ENCODE assay signal across 9 mouse cellular contexts in genomic region chr1:191254448-191254847, GRCm38 (mm10). TPM values are rescaled to one million over a fixed set of nuclear protein-coding genes. Genes with fewer than 3 reads are reported as not detected.
DNase-seq lines count a peak whose midpoint lies in the region; ATAC-seq and TF ChIP-seq lines count a peak whose summit lies in the region.
"Had no signal": no experiment of that assay in that cellular context is flagged by ENCODE, and none has a peak within 500 bp of the region (broad histone marks: within the 10 kb centered on the region; RNA-seq: fewer than 3 reads in every experiment).

No protein-coding gene starts in this region.

- H3K9ac ChIP-seq in forebrain, postnatal 0 days = no peak overlapping the region
- H3K9ac ChIP-seq in forebrain, embryonic 16.5 days (replicated peaks; ENCODE audit: low read depth, low read length) = no peak overlapping the region
- H3K9ac ChIP-seq in lung, postnatal 0 days (replicated peaks; ENCODE audit: low read depth) = no peak overlapping the region

- CTCF ChIA-PET in Patski (lab: Charles Lee) = interaction anchor here (1.5 to 2.0 kb wide), 2 partner anchors 13 to 19 kb away, joined by 3 to 4 read pairs; no protein-coding TSS in a partner anchor

- no peaks in the 10 kb centered on the region for H3K4me1 ChIP-seq in forebrain, postnatal 0 days (ENCODE audit: insufficient read depth)
- H3K4me1 ChIP-seq in forebrain, embryonic 16.5 days (replicated peaks; ENCODE audit: control insufficient read depth, insufficient read depth, low read length) = no peaks in the 10 kb centered on the region
- no peaks in the 10 kb centered on the region for H3K4me1 ChIP-seq in kidney, adult 2 months (ENCODE audit: control insufficient read depth, insufficient read depth, low read length)
- H3K4me1 ChIP-seq in lung, postnatal 0 days (ENCODE audit: insufficient read depth, low read depth, low read length) = peaks cover 10% of the 10 kb centered on the region; the same call in 1 of the 2 replicates

- no peak overlapping the region for H3K27ac ChIP-seq in forebrain, postnatal 0 days (ENCODE audit: low read depth, low read length)
- no peak overlapping the region for H3K27ac ChIP-seq in forebrain, embryonic 16.5 days (ENCODE audit: low read length)
- H3K27ac ChIP-seq in kidney, adult 2 months (ENCODE audit: insufficient read depth, low read depth, low read length) = no peak overlapping the region
- no peak overlapping the region for H3K27ac ChIP-seq in lung, postnatal 0 days (ENCODE audit: low read length)

- peak; percentile 26; the same call in 1 of the 2 replicates for TF ChIP-seq EP300 in lung, postnatal 0 days (IDR thresholded peaks at IDR 0.05)

- H3K4me2 ChIP-seq in forebrain, postnatal 0 days (ENCODE audit: low read depth) = no peak overlapping the region
- H3K4me2 ChIP-seq in forebrain, embryonic 16.5 days (ENCODE audit: low read length) = no peak overlapping the region
- no peak overlapping the region for H3K4me2 ChIP-seq in lung, postnatal 0 days (replicated peaks; ENCODE audit: low read depth, low read length)

- H3K36me3 ChIP-seq in forebrain, postnatal 0 days (ENCODE audit: insufficient read depth) = no peaks in the 10 kb centered on the region
- H3K36me3 ChIP-seq in forebrain, embryonic 16.5 days (ENCODE audit: control insufficient read depth, insufficient read depth) = no peaks in the 10 kb centered on the region
- no peaks in the 10 kb centered on the region for H3K36me3 ChIP-seq in kidney, adult 2 months (ENCODE audit: control insufficient read depth, insufficient read depth, low read length)
- no peaks in the 10 kb centered on the region for H3K36me3 ChIP-seq in lung, postnatal 0 days (ENCODE audit: insufficient read depth, low read length)

- WGBS in forebrain, postnatal 0 days = 77% methylated on average over 5 of the region's 5 CpGs
- WGBS in forebrain, embryonic 16.5 days = 80% methylated on average over 5 of the region's 5 CpGs
- 41% methylated on average over 5 of the region's 5 CpGs for WGBS in kidney, adult 2 months
- 18% methylated on average over 5 of the region's 5 CpGs for WGBS in lung, postnatal 0 days

- no peak for TF ChIP-seq POLR2A in kidney, adult 2 months (IDR thresholded peaks at IDR 0.05; ENCODE audit: low read depth, low read length)

- no peak for TF ChIP-seq CTCF in forebrain, postnatal 0 days (IDR thresholded peaks at IDR 0.05; ENCODE audit: low read depth)
- TF ChIP-seq CTCF in Patski (IDR thresholded peaks at IDR 0.05) = no peak
- TF ChIP-seq CTCF in kidney, adult 2 months (conservative IDR thresholded peaks at IDR 0.05; ENCODE audit: insufficient read depth, insufficient read length, low read depth, low read length) = no peak; the same call in 1 of the 2 replicates
- TF ChIP-seq CTCF in lung, postnatal 0 days (IDR thresholded peaks at IDR 0.05) = peak; percentile 34; the same call in 1 of the 2 replicates

- H3K4me3 ChIP-seq in forebrain, postnatal 0 days (ENCODE audit: low read depth, low read length) = no peak overlapping the region
- no peak overlapping the region for H3K4me3 ChIP-seq in forebrain, embryonic 16.5 days (replicated peaks; ENCODE audit: low read length)
- no peak overlapping the region for H3K4me3 ChIP-seq in kidney, adult 2 months (ENCODE audit: insufficient read depth, low read depth, low read length)
- H3K4me3 ChIP-seq in lung, postnatal 0 days (ENCODE audit: low read depth, low read length) = no peak overlapping the region

- POLR2A ChIA-PET in Patski (lab: Charles Lee) = no interaction called here

- H3K9me3 ChIP-seq in forebrain, postnatal 0 days (ENCODE audit: low read length) = no peaks in the 10 kb centered on the region
- no peaks in the 10 kb centered on the region for H3K9me3 ChIP-seq in forebrain, embryonic 16.5 days (ENCODE audit: control insufficient read depth, low read length)
- no peaks in the 10 kb centered on the region for H3K9me3 ChIP-seq in lung, postnatal 0 days (ENCODE audit: low read length)

- H3K27me3 ChIP-seq in forebrain, postnatal 0 days (ENCODE audit: insufficient read depth, low read length) = no peaks in the 10 kb centered on the region
- no peaks in the 10 kb centered on the region for H3K27me3 ChIP-seq in forebrain, embryonic 16.5 days (replicated peaks; ENCODE audit: control insufficient read depth, insufficient read depth, low read length)
- no peaks in the 10 kb centered on the region for H3K27me3 ChIP-seq in Patski
- no peaks in the 10 kb centered on the region for H3K27me3 ChIP-seq in kidney, adult 2 months (replicated peaks; ENCODE audit: control insufficient read depth, insufficient read depth, low read length)
- no peaks in the 10 kb centered on the region for H3K27me3 ChIP-seq in lung, postnatal 0 days (replicated peaks; ENCODE audit: insufficient read depth, low read length)
- H3K27me3 ChIP-seq: CH12.LX had no signal

- ATAC-seq in forebrain, postnatal 0 days = peak; percentile 38; the same call in 1 of the 2 replicates
- no peak for ATAC-seq in forebrain, embryonic 16.5 days
- peak; percentile 28 for ATAC-seq in Patski
- peak; percentile 94 for ATAC-seq in lung, postnatal 0 days

- DNase-seq in forebrain, postnatal 0 days = no peak
- DNase-seq in Patski (ENCODE audit: low read depth, low spot score) = no peak
- peak; percentile 66 for DNase-seq in kidney, adult 2 months
- DNase-seq in lung, postnatal 0 days (ENCODE audit: low spot score) = peak; percentile 87
- DNase-seq in thymus, postnatal 0 days (ENCODE audit: low spot score) = no peak
- DNase-seq in urinary bladder, postnatal 25 days (ENCODE audit: low spot score) = no peak
- no peak for DNase-seq in right cerebral cortex, postnatal 10 days (ENCODE audit: low spot score in 2 of 2)

- in situ Hi-C loops in Patski (cut with MboI; ENCODE audit: low pct_unique_long_range_greater_than_20kb) = no loop called here

RNA-seq across cellular contexts. Expression of gene Atf3, which starts 36.6 kb away (rescaled TPM):
- total RNA-seq in forebrain, postnatal 0 days (2014; rRNA removed) = 0.62 and 1.5 TPM in 2 replicates
- 1.1 and 1.4 TPM in 2 replicates for polyA plus RNA-seq in forebrain, postnatal 0 days (2015; fragmentation: Nextera tagmentation; extraction: Ambion mirVana)
- polyA plus RNA-seq in forebrain, embryonic 16.5 days (2015; fragmentation: Nextera tagmentation; extraction: Ambion mirVana) = 0.80 and 0.95 TPM in 2 replicates
- polyA plus RNA-seq in Patski (2021) = 47.6 TPM
- polyA plus RNA-seq in kidney, adult 2 months (2012; rRNA removed) = 1.2 and 1.5 TPM in 2 replicates
- 8.2 and 8.3 TPM in 2 replicates for polyA plus RNA-seq in lung, postnatal 0 days (2015; fragmentation: Nextera tagmentation; extraction: Ambion mirVana)
- 1.4 and 2.1 TPM in 2 replicates for polyA plus RNA-seq in thymus, postnatal 0 days (2015; fragmentation: Nextera tagmentation; extraction: Ambion mirVana)

Comparison
In these comparisons a context has a peak if more than half of its experiments do, and no peak if none do; other contexts are left out.
1. DNase-seq: peak in kidney, adult 2 months (single experiment) and lung, postnatal 0 days (single experiment); none in forebrain, postnatal 0 days (single experiment), Patski (single experiment), thymus, postnatal 0 days (single experiment), urinary bladder, postnatal 25 days (single experiment) and right cerebral cortex, postnatal 10 days (0 of 2).